Comparison of ENCODE assay signal across 20 mouse cellular contexts in the genomic region with DNA sequence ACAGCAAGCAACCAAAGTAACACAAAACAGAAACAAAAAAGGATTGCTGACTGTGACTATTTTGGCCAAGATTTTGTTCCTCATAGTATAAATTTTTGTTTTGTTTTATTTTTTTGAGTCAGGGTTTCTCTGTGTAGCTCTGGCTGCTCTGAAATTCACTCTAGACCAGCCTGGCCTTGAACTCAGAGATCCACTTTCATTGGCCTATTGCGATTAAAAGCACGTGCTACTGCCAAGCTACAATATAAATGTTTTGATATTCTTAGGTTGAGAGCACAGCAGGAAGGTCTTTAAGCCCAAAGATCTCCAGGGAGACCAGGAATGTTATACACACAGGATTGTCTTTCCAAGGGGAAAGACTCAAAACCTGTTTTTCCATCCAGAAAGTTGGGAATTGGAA. TPM values are rescaled to one million over a fixed set of nuclear protein-coding genes. Genes with fewer than 3 reads are reported as not detected.
DNase-seq lines count a peak whose midpoint lies in the region; ATAC-seq and TF ChIP-seq lines count a peak whose summit lies in the region.
"Had no signal": no experiment of that assay in that cellular context is flagged by ENCODE, and none has a peak within 500 bp of the region (broad histone marks: within the 10 kb centered on the region; RNA-seq: fewer than 3 reads in every experiment).

No protein-coding gene starts in this region.

- H3K4me3 ChIP-seq in kidney, adult 2 months (ENCODE audit: insufficient read depth, low read depth, low read length), result no peak overlapping the region
- no peak overlapping the region for H3K4me3 ChIP-seq in kidney, embryonic 15.5 days (replicated peaks)
- H3K4me3 ChIP-seq in embryonic facial prominence, embryonic 14.5 days (ENCODE audit: low read depth, low read length), result no peak overlapping the region
- H3K4me3 ChIP-seq: forebrain, embryonic 12.5 days; heart, embryonic 12.5 days; intestine, embryonic 15.5 days; limb, embryonic 15.5 days had no signal

- H3K27ac ChIP-seq in kidney, adult 2 months (ENCODE audit: insufficient read depth, low read depth, low read length), result peak overlapping the region; percentile 56; the same call in 1 of the 2 replicates
- no peak overlapping the region for H3K27ac ChIP-seq in kidney, embryonic 15.5 days
- no peak overlapping the region for H3K27ac ChIP-seq in embryonic facial prominence, embryonic 14.5 days (replicated peaks; ENCODE audit: low read depth, low read length)
- H3K27ac ChIP-seq: forebrain, embryonic 12.5 days; hindbrain, embryonic 14.5 days; intestine, embryonic 15.5 days; limb, embryonic 15.5 days had no signal

- H3K36me3 ChIP-seq in kidney, adult 2 months (ENCODE audit: control insufficient read depth, insufficient read depth, low read length), result no peaks in the 10 kb centered on the region
- H3K36me3 ChIP-seq in kidney, embryonic 15.5 days, result no peaks in the 10 kb centered on the region
- H3K36me3 ChIP-seq in embryonic facial prominence, embryonic 14.5 days (ENCODE audit: control insufficient read depth, insufficient read depth, low read length), result peaks cover 9% of the 10 kb centered on the region; the same call in 1 of the 2 replicates
- H3K36me3 ChIP-seq: forebrain, embryonic 12.5 days; intestine, embryonic 15.5 days; limb, embryonic 15.5 days had no signal

- WGBS in kidney, adult 2 months, result 45% methylated on average over 2 of the region's 2 CpGs
- WGBS in kidney, embryonic 15.5 days, result 61% methylated on average over 2 of the region's 2 CpGs
- 54% methylated on average over 2 of the region's 2 CpGs for whole genome bisulfite sequencing in embryonic facial prominence, embryonic 14.5 days

- peak; percentile 29 for DNase-seq in adrenal gland, adult 2 months
- DNase-seq in adrenal gland, postnatal 25 days, result no peak
- DNase-seq in kidney, adult 2 months, result no peak
- DNase-seq in 3T3-L1 (ENCODE audit: low read depth, low spot score), result peak; percentile 26
- peak; percentile 12 for DNase-seq in embryonic facial prominence, embryonic 14.5 days (ENCODE audit: low spot score)
- DNase-seq in yolk sac, embryonic 10.5 days (ENCODE audit: low spot score), result no peak
- DNase-seq: adrenal gland, postnatal 10 days; cerebellum, adult 8-10 months; heart, adult 11 months; heart, postnatal 36 days; lung, adult 2 months; thymus, postnatal 14 days had no signal

- H3K9ac ChIP-seq in kidney, embryonic 15.5 days, result no peak overlapping the region
- no peak overlapping the region for H3K9ac ChIP-seq in embryonic facial prominence, embryonic 14.5 days (ENCODE audit: low read depth, low read length)
- H3K9ac ChIP-seq: forebrain, embryonic 12.5 days; heart, embryonic 12.5 days; hindbrain, embryonic 14.5 days; intestine, embryonic 15.5 days; limb, embryonic 15.5 days had no signal

- ATAC-seq in kidney, embryonic 15.5 days (replicated peaks; ENCODE audit: low FRiP score), result no peak
- ATAC-seq in embryonic facial prominence, embryonic 14.5 days (ENCODE audit: low read depth), result no peak
- no peak for ATAC-seq in CD4-positive, CD25-positive, alpha-beta regulatory T cell, adult 4 months
- ATAC-seq: intestine, embryonic 15.5 days had no signal

- H3K4me2 ChIP-seq in kidney, embryonic 15.5 days, result no peak overlapping the region
- H3K4me2 ChIP-seq in embryonic facial prominence, embryonic 14.5 days (ENCODE audit: low read depth, low read length), result no peak overlapping the region
- H3K4me2 ChIP-seq: forebrain, embryonic 12.5 days; heart, embryonic 12.5 days; hindbrain, embryonic 14.5 days; intestine, embryonic 15.5 days; limb, embryonic 15.5 days had no signal

- no peaks in the 10 kb centered on the region for H3K9me3 ChIP-seq in kidney, embryonic 15.5 days (replicated peaks)
- no peaks in the 10 kb centered on the region for H3K9me3 ChIP-seq in embryonic facial prominence, embryonic 14.5 days (ENCODE audit: control insufficient read depth, low read length)
- H3K9me3 ChIP-seq: forebrain, embryonic 12.5 days; G1E; heart, embryonic 12.5 days; intestine, embryonic 15.5 days; limb, embryonic 15.5 days had no signal

- no peak for TF ChIP-seq CTCF in kidney, adult 2 months (conservative IDR thresholded peaks at IDR 0.05; ENCODE audit: insufficient read depth, insufficient read length, low read depth, low read length)

- no peaks in the 10 kb centered on the region for H3K27me3 ChIP-seq in kidney, adult 2 months (replicated peaks; ENCODE audit: control insufficient read depth, insufficient read depth, low read length)
- no peaks in the 10 kb centered on the region for H3K27me3 ChIP-seq in kidney, embryonic 15.5 days
- no peaks in the 10 kb centered on the region for H3K27me3 ChIP-seq in embryonic facial prominence, embryonic 14.5 days (replicated peaks; ENCODE audit: control insufficient read depth, insufficient read depth, low read length)
- H3K27me3 ChIP-seq: forebrain, embryonic 12.5 days; heart, embryonic 12.5 days; intestine, embryonic 15.5 days; limb, embryonic 15.5 days had no signal

- peaks cover 12% of the 10 kb centered on the region; the same call in 1 of the 2 replicates for H3K4me1 ChIP-seq in kidney, adult 2 months (ENCODE audit: control insufficient read depth, insufficient read depth, low read length)
- H3K4me1 ChIP-seq in kidney, embryonic 15.5 days, result 0 out of 2 replicates have a peak, but pooled peaks cover 4% of the 10 kb centered on the region
- H3K4me1 ChIP-seq in embryonic facial prominence, embryonic 14.5 days (ENCODE audit: control insufficient read depth, insufficient read depth, low read length), result 0 out of 2 replicates have a peak, but pooled peaks cover 6% of the 10 kb centered on the region
- H3K4me1 ChIP-seq: intestine, embryonic 15.5 days had no signal

- TF ChIP-seq POLR2A in kidney, adult 2 months (IDR thresholded peaks at IDR 0.05; ENCODE audit: low read depth, low read length), result no peak

RNA-seq across cellular contexts. Expression of gene Ncoa6, which starts 30.2 kb away (rescaled TPM):
- 10 to 100 TPM; 33.3 to 44.9 TPM for total RNA-seq in adrenal gland, adult 2 months (2021)
- polyA plus RNA-seq in adrenal gland, adult 2 months (2012; rRNA removed), result 13.8 and 16.5 TPM in 2 replicates
- total RNA-seq in adrenal gland, postnatal 25 days (2021), result 58.2 and 58.4 TPM in 2 replicates
- 25.4 and 40.6 TPM in 2 replicates for polyA plus RNA-seq in kidney, adult 2 months (2012; rRNA removed)
- polyA plus RNA-seq in kidney, embryonic 15.5 days (2015; fragmentation: Nextera tagmentation; extraction: Ambion mirVana), result 18.0 and 19.3 TPM in 2 replicates
- 23.0 and 27.4 TPM in 2 replicates for polyA plus RNA-seq in embryonic facial prominence, embryonic 14.5 days (2014; fragmentation: Nextera tagmentation; extraction: Ambion mirVana)
- polyA plus RNA-seq in CD4-positive, CD25-positive, alpha-beta regulatory T cell, adult 4 months (2017; shearing (Covaris generic)), result 10 to 100 TPM; 10.8 to 14.2 TPM

Comparison
In these comparisons a context has a peak if more than half of its experiments do, and no peak if none do; other contexts are left out.
1. DNase-seq: peak in adrenal gland, adult 2 months (single experiment), 3T3-L1 (single experiment) and embryonic facial prominence, embryonic 14.5 days (single experiment); none in adrenal gland, postnatal 25 days (single experiment), kidney, adult 2 months (single experiment) and yolk sac, embryonic 10.5 days (single experiment).